Mouse (Mus musculus): ENCODE measurements around the gene Cpox. TPM values are rescaled to one million over a fixed set of nuclear protein-coding genes. Genes with fewer than 3 reads are reported as not detected.

Cpox gene
- 10 to 100 TPM; 39.8 to 40.0 TPM for total RNA-seq (2021)

GRCm38 (mm10) chr16:58669917-58670630 is at the start of gene Cpox:
TSS of gene Cpox (plus strand) at chr16:58670292.
- intact Hi-C loops (cut with DNase I), result loop anchor here (1.0 to 10.0 kb wide), 5 partner anchors 58 to 1035 kb away; partner anchors contain the start of gene St3gal6
- peak; percentile 77 to 88 for DNase-seq

GRCm38 (mm10) chr16:58622377-58622776 is 47.7 kb upstream of the Cpox start:
- no peak for DNase-seq
- intact Hi-C loops (cut with DNase I), result loop anchor here (2.0 to 5.0 kb wide), 3 partner anchors 85 to 324 kb away; partner anchors contain the start of gene St3gal6

GRCm38 (mm10) chr16:58623114-58623513 is 47.0 kb upstream of the Cpox start:
- intact Hi-C loops (cut with DNase I), result loop anchor here (2.0 to 5.0 kb wide), 3 partner anchors 86 to 324 kb away; partner anchors contain the start of gene St3gal6
- no peak for DNase-seq

- DNase-seq, result peak; percentile 35 to 41
- intact Hi-C loops (cut with DNase I), result loop anchor here (2.0 to 5.0 kb wide), 5 partner anchors 87 to 325 kb away; partner anchors contain the start of gene St3gal6
Observed at GRCm38 (mm10) chr16:58623944-58624343, 46.1 kb upstream of the Cpox start.

- DNase-seq, result no peak
- intact Hi-C loops (cut with DNase I), result loop anchor here (2.0 to 5.0 kb wide), 3 partner anchors 35 to 775 kb away; no protein-coding TSS in a partner anchor
Observed at GRCm38 (mm10) chr16:58627597-58628335, 42.3 kb upstream of the Cpox start.

- no peak for DNase-seq
- intact Hi-C loops (cut with DNase I), result loop anchor here (2.0 to 5.0 kb wide), 3 partner anchors 34 to 774 kb away; no protein-coding TSS in a partner anchor
Observed at GRCm38 (mm10) chr16:58628336-58628680, 41.8 kb upstream of the Cpox start.

GRCm38 (mm10) chr16:58628968-58629367 is 41.1 kb upstream of the Cpox start:
- no peak for DNase-seq
- intact Hi-C loops (cut with DNase I), result loop anchor here (2.0 to 5.0 kb wide), 3 partner anchors 33 to 773 kb away; no protein-coding TSS in a partner anchor

GRCm38 (mm10) chr16:58629736-58630135 is 40.4 kb upstream of the Cpox start:
- no peak for DNase-seq
- intact Hi-C loops (cut with DNase I), result loop anchor here (2.0 to 5.0 kb wide), 3 partner anchors 33 to 773 kb away; no protein-coding TSS in a partner anchor

- DNase-seq, result no peak
- intact Hi-C loops (cut with DNase I), result no loop called here
Observed at GRCm38 (mm10) chr16:58635866-58636265, 34.2 kb upstream of the Cpox start.

- intact Hi-C loops (cut with DNase I), result no loop called here
- DNase-seq, result no peak
Observed at GRCm38 (mm10) chr16:58637448-58637847, 32.6 kb upstream of the Cpox start.

- no peak for DNase-seq
- intact Hi-C loops (cut with DNase I), result no loop called here
Observed at GRCm38 (mm10) chr16:58638016-58638415, 32.1 kb upstream of the Cpox start.

- DNase-seq, result no peak
- intact Hi-C loops (cut with DNase I), result no loop called here
Observed at GRCm38 (mm10) chr16:58638689-58639175, 31.4 kb upstream of the Cpox start, which contains the start of gene E330017A01Rik. TSS of gene E330017A01Rik (minus strand) at chr16:58638739.

- intact Hi-C loops (cut with DNase I), result no loop called here
- no peak for DNase-seq
Observed at GRCm38 (mm10) chr16:58649979-58650378, 20.1 kb upstream of the Cpox start.

- DNase-seq, result no peak
- intact Hi-C loops (cut with DNase I), result no loop called here
Observed at GRCm38 (mm10) chr16:58655751-58656150, 14.3 kb upstream of the Cpox start.

- intact Hi-C loops (cut with DNase I), result no loop called here
- DNase-seq, result no peak
Observed at GRCm38 (mm10) chr16:58656526-58656925, 13.6 kb upstream of the Cpox start.

GRCm38 (mm10) chr16:58658668-58659067 is 11.4 kb upstream of the Cpox start:
- no peak for DNase-seq
- intact Hi-C loops (cut with DNase I), result no loop called here

- intact Hi-C loops (cut with DNase I), result loop anchor here (5.0 to 10.0 kb wide), 2 partner anchors 35 to 1027 kb away; no protein-coding TSS in a partner anchor
Observed at GRCm38 (mm10) chr16:58661826-58662225, 8.3 kb upstream of the Cpox start.

GRCm38 (mm10) chr16:58662287-58662791 is 7.8 kb upstream of the Cpox start:
- no peak for DNase-seq

More at GRCm38 (mm10) chr16:58661826-58662225, 8.3 kb upstream of the Cpox start:
- no peak for DNase-seq

GRCm38 (mm10) chr16:58663021-58663420 is 7.1 kb upstream of the Cpox start:
- intact Hi-C loops (cut with DNase I), result loop anchor here (1.0 to 10.0 kb wide), 3 partner anchors 36 to 1028 kb away; no protein-coding TSS in a partner anchor
- no peak for DNase-seq

More at GRCm38 (mm10) chr16:58662287-58662791, 7.8 kb upstream of the Cpox start:
- intact Hi-C loops (cut with DNase I), result loop anchor here (5.0 to 10.0 kb wide), 2 partner anchors 35 to 1028 kb away; no protein-coding TSS in a partner anchor

GRCm38 (mm10) chr16:58663816-58664215 is 6.3 kb upstream of the Cpox start:
- intact Hi-C loops (cut with DNase I), result loop anchor here (1.0 to 10.0 kb wide), 3 partner anchors 37 to 1029 kb away; no protein-coding TSS in a partner anchor
- DNase-seq, result no peak

Measured in heart, postnatal 36 days (tissue).